Mouse (Mus musculus) forebrain, embryonic 14.5 days (tissue): ENCODE data around the gene Phactr1. TPM values are rescaled to one million over a fixed set of nuclear protein-coding genes. Genes with fewer than 3 reads are reported as not detected.
"Not testable (repeated sequence)": the region's sequence is repeated elsewhere in the genome, so short reads cannot be mapped to it uniquely, and the experiment has no call there.

Source experiments
- ATAC-seq: fragments of 200-750 bp; cut with Nextera tagmentation; 2 replicates; pipeline ENCODE4 v1.8.0; 2017; ENCODE audit warnings: mild to moderate bottlenecking, moderate library complexity
- DNase-seq: peaks from one replicate; pipeline ENCODE4 v3.0.0-alpha.2; 2015; ENCODE audit warnings: low spot score
- H3K27ac ChIP-seq: fragments of 300-500 bp; sonication (generic); 2 replicates; pipeline ENCODE4 v1.5.1; 2014; ENCODE audit warnings: low read depth, mild to moderate bottlenecking, control low read depth, low read length, moderate library complexity
- H3K27me3 ChIP-seq: fragments of 300-500 bp; sonication (generic); replicated peaks from 2 replicates; pipeline ENCODE4 v1.6.1; 2014; ENCODE audit warnings: low read length, control low read depth, mixed read lengths; ENCODE audit not compliant: control insufficient read depth, insufficient read depth
- H3K36me3 ChIP-seq: fragments of 300-500 bp; sonication (generic); 2 replicates; pipeline ENCODE4 v1.6.1; 2014; ENCODE audit warnings: low read length, control low read depth; ENCODE audit not compliant: control insufficient read depth, insufficient read depth
- H3K4me1 ChIP-seq: fragments of 300-500 bp; sonication (generic); 2 replicates; pipeline ENCODE4 v1.6.1; 2014; ENCODE audit warnings: antibody characterized with exemption, low read length, control low read depth; ENCODE audit not compliant: control insufficient read depth, insufficient read depth
- H3K4me2 ChIP-seq: fragments of 300-500 bp; sonication (generic); 2 replicates; pipeline ENCODE4 v1.6.1; 2014; ENCODE audit warnings: mild to moderate bottlenecking, control low read depth, low read length
- H3K4me3 ChIP-seq: fragments of 300-500 bp; sonication (generic); 2 replicates; pipeline ENCODE4 v1.5.1; 2014; ENCODE audit warnings: low read depth, low read length, control low read depth
- H3K9ac ChIP-seq: fragments of 300-500 bp; sonication (generic); 2 replicates; pipeline ENCODE4 v1.6.1; 2014; ENCODE audit warnings: mild to moderate bottlenecking, low read length, control low read depth, moderate library complexity
- H3K9me3 ChIP-seq: fragments of 300-500 bp; sonication (generic); replicated peaks from 2 replicates; pipeline ENCODE4 v1.6.1; 2016; ENCODE audit warnings: low read length, control low read depth, mixed read lengths; ENCODE audit not compliant: control insufficient read depth
- WGBS: fragments of 180-500 bp; shearing (Covaris S2); extraction: QIAGEN DNeasy Blood & Tissue Kit; methylation state at CpG from one replicate; pipeline ENCODE4 v1.1.7; 2014; 5-methylcytosine and 5-hydroxymethylcytosine counted together
- polyA plus RNA-seq: library from polyadenylated mRNA; unstranded; fragments of >200 nt; fragmentation: Nextera tagmentation; extraction: Ambion mirVana; gene quantifications from 2 replicates; pipeline ENCODE4 v1.2.1, GENCODE M21; 2014

Gene Phactr1
- polyA plus RNA-seq, 1 experiment from 2014 or later: 47.3 TPM

GRCm38 (mm10) chr13:42932046-42932445, 251.6 kb downstream of the Phactr1 start:
- Histone ChIP-seq H3K36me3 (no peaks in the 10 kb centered on the region), H3K4me3 (no peak overlapping the region), H3K4me1 (peaks cover 7% of the 10 kb centered on the region), H3K4me2 (no peak overlapping the region), H3K27ac (no peak overlapping the region), H3K27me3 (no peaks in the 10 kb centered on the region), H3K9ac (no peak overlapping the region), H3K9me3 (0 out of 2 replicates have a peak, but pooled peaks cover 2% of the 10 kb centered on the region)
- 96% methylated on average over 5 of the region's 5 CpGs for WGBS
- no peak for ATAC-seq
- DNase-seq: no peak

GRCm38 (mm10) chr13:42934538-42935126, 254.2 kb downstream of the Phactr1 start:
- H3K27me3 ChIP-seq: no peaks in the 10 kb centered on the region
- peaks cover 7% of the 10 kb centered on the region for H3K4me1 ChIP-seq
- 23% methylated on average over 16 of the region's 16 CpGs for WGBS
- H3K9ac ChIP-seq: no peak overlapping the region; the same call in 1 of the 2 replicates
- 0 out of 2 replicates have a peak, but pooled peaks cover 2% of the 10 kb centered on the region for H3K9me3 ChIP-seq
- no peak overlapping the region for H3K4me3 ChIP-seq
- H3K27ac ChIP-seq: peak overlapping the region; percentile 54; the same call in 1 of the 2 replicates
- ATAC-seq (peak; percentile 70), DNase-seq (peak; percentile 72)
- peak overlapping the region; percentile 20; the same call in 1 of the 2 replicates for H3K4me2 ChIP-seq
- no peaks in the 10 kb centered on the region for H3K36me3 ChIP-seq

DNA sequence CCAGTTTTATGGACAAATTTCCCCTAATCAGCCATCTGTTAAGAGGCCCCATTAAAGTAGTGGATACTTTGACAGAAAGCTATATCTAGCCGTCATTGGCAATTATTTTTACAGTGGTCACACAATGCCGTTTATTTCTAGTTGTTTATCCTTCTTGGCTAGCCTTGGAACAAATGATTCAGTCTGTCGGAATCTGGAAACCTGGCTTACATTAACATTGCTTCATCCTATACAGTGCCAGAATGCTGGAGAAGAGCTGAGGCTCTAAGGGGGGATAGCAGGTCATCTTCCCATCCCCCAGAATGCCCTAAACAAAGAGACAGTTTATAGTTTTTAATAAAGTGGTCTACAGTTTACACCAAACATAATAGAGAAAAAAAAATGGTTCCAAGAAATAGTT, 257.4 kb downstream of the Phactr1 start:
- H3K4me3 ChIP-seq: no peak overlapping the region
- no peak overlapping the region for H3K4me2 ChIP-seq
- 89% methylated on average over 3 of the region's 3 CpGs for WGBS
- no peak overlapping the region for H3K9ac ChIP-seq
- no peaks in the 10 kb centered on the region for H3K36me3 ChIP-seq
- DNase-seq: no peak
- H3K9me3 ChIP-seq: no peaks in the 10 kb centered on the region
- no peak for ATAC-seq
- H3K27me3 ChIP-seq: no peaks in the 10 kb centered on the region
- H3K27ac ChIP-seq: no peak overlapping the region
- H3K4me1 ChIP-seq: peaks cover 7% of the 10 kb centered on the region

- no peaks in the 10 kb centered on the region for H3K36me3 ChIP-seq
- DNase-seq: no peak
- 95% methylated on average over 1 of the region's 1 CpGs for WGBS
- no peak overlapping the region for H3K4me3 ChIP-seq
- H3K4me2 ChIP-seq: no peak overlapping the region
- no peak for ATAC-seq
- H3K27ac ChIP-seq: no peak overlapping the region
- peaks cover 7% of the 10 kb centered on the region for H3K4me1 ChIP-seq
- no peaks in the 10 kb centered on the region for H3K9me3 ChIP-seq
- H3K27me3 ChIP-seq: no peaks in the 10 kb centered on the region
- no peak overlapping the region for H3K9ac ChIP-seq
Observed at GRCm38 (mm10) chr13:42938346-42938745, 257.9 kb downstream of the Phactr1 start.

DNA sequence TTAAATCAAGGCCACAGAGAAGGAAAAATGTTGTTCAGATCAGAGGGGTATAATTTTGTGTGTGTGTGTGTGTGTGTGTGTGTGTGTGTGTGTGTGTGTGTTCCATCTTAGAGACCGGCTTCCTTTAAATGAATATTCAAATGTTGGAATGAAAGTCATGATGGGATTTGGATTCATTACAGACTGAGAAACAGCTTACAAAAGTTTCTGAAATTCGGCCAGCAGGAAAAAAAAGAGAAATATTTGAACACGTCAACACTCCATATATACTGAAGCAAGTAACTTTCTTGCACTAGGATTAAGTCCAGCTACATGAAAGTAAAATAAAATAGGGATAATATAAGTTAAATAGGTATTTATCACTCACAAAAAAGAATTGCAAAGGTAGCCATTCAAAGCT, 259.8 kb downstream of the Phactr1 start:
- 89% methylated on average over 3 of the region's 3 CpGs for whole genome bisulfite sequencing
- H3K4me1 ChIP-seq: no peaks in the 10 kb centered on the region
- H3K27me3 ChIP-seq: no peaks in the 10 kb centered on the region
- H3K4me3 ChIP-seq: no peak overlapping the region
- no peaks in the 10 kb centered on the region for H3K9me3 ChIP-seq
- no peaks in the 10 kb centered on the region for H3K36me3 ChIP-seq
- no peak overlapping the region for H3K9ac ChIP-seq
- no peak overlapping the region for H3K4me2 ChIP-seq
- no peak overlapping the region for H3K27ac ChIP-seq
- ATAC-seq (no peak), DNase-seq (peak; percentile 18)

DNA sequence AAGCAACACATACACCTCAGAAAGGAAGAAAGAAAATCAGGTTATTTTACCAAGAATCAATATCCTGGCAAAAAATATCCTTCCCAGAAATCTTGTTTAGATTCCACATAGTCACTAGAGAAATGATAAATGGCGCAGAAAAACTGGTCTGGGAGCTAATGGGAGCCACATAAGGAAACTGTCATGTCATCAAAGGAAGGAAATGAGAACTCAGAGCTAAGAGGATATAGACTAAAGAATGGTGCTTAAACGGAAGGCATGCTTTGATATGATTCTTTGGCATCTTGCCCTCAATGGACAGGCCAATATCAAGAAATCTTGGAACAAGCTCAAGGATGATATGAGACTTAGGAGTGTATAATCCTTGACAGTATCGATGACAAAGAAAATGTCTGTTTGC, 263.7 kb downstream of the Phactr1 start:
- Histone ChIP-seq H3K4me2 (no peak overlapping the region), H3K27ac (no peak overlapping the region), H3K4me1 (no peaks in the 10 kb centered on the region), H3K36me3 (no peaks in the 10 kb centered on the region), H3K27me3 (no peaks in the 10 kb centered on the region), H3K9me3 (no peaks in the 10 kb centered on the region), H3K9ac (no peak overlapping the region), H3K4me3 (no peak overlapping the region)
- DNase-seq (no peak), ATAC-seq (no peak)
- WGBS: 83% methylated on average over 3 of the region's 3 CpGs

GRCm38 (mm10) chr13:42945201-42945600, 264.8 kb downstream of the Phactr1 start:
- ATAC-seq: not testable (repeated sequence)

DNA sequence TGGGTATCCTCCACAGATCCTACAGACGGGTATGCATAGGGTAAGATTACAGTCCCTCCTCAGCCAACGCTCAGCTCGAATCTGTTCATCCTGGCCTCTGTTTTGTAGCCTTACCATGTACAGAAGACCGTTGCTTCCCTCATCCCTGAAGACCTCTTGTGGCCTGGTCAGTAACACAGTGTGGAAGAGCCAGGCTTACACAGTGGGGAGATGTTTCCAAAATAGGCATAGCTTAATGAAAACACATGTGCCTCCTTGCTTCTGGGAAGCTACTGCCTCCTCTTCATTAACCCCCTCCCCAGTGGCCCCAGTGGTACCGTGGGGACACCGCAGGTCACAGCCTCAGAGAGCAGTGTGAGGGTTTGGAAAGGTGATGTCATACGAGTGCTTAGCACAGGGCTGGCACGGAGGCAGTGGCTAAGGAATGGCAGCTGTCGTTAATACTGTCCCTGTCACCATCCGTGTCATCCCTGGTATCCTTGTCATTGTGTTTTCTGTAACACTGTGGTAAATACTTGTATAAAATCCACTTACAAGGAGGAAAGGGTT, 268.4 kb downstream of the Phactr1 start:
- DNase-seq (no peak), ATAC-seq (no peak)
- Histone ChIP-seq H3K36me3 (no peaks in the 10 kb centered on the region), H3K9ac (no peak overlapping the region), H3K4me3 (no peak overlapping the region), H3K4me1 (peaks cover 8% of the 10 kb centered on the region), H3K9me3 (no peaks in the 10 kb centered on the region), H3K27ac (no peak overlapping the region), H3K27me3 (no peaks in the 10 kb centered on the region), H3K4me2 (no peak overlapping the region)
- 83% methylated on average over 10 of the region's 10 CpGs for WGBS

More at GRCm38 (mm10) chr13:42945201-42945600, 264.8 kb downstream of the Phactr1 start:
- DNase-seq, H3K9ac ChIP-seq, H3K9me3 ChIP-seq, H3K27me3 ChIP-seq, H3K27ac ChIP-seq, H3K4me2 ChIP-seq, H3K4me1 ChIP-seq, H3K4me3 ChIP-seq, H3K36me3 ChIP-seq: not testable (repeated sequence)
- WGBS: 80% methylated on average over 4 of the region's 4 CpGs

DNA sequence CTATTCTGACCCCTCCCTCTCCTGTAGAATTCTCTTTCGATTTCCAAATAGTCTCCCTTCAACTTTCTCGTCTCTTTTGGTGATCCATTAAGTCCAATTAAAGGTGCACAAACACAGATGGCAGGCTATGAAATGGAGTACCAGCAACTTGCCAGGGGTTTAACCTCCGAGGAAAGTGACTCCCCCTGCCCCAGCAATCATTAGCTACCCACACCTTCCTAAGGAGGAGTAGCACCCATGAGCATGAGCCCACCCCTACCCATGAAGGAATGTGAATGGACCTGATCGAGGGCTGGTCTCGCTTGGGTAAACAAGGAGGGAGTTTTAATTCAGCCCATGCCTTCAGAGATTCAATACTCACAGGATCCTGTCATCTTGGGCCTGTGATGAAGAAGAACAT, 268.9 kb downstream of the Phactr1 start:
- peaks cover 8% of the 10 kb centered on the region for H3K4me1 ChIP-seq
- WGBS: 68% methylated on average over 5 of the region's 5 CpGs
- no peaks in the 10 kb centered on the region for H3K27me3 ChIP-seq
- H3K36me3 ChIP-seq: no peaks in the 10 kb centered on the region
- DNase-seq (no peak), ATAC-seq (no peak)
- no peak overlapping the region for H3K4me3 ChIP-seq
- no peak overlapping the region for H3K27ac ChIP-seq
- no peak overlapping the region for H3K4me2 ChIP-seq
- no peak overlapping the region for H3K9ac ChIP-seq
- H3K9me3 ChIP-seq: no peaks in the 10 kb centered on the region
